Mouse (Mus musculus) liver, postnatal 0 days (tissue): ENCODE results near the gene Zdhhc1. TPM values are rescaled to one million over a fixed set of nuclear protein-coding genes. Genes with fewer than 3 reads are reported as not detected.

Source experiments
- ATAC-seq: fragments of 200-750 bp; cut with Nextera tagmentation; 2 replicates; pipeline ENCODE4 v1.8.0; 2017; ENCODE audit warnings: mild to moderate bottlenecking, moderate library complexity
- DNase-seq: peaks from one replicate; pipeline ENCODE4 v3.0.0-alpha.2; 2016
- H3K27ac ChIP-seq: fragments of 300-500 bp; sonication (generic); 2 replicates; pipeline ENCODE4 v1.5.1; 2014; ENCODE audit warnings: antibody characterized with exemption, moderate library complexity, mild to moderate bottlenecking, low read depth
- H3K27me3 ChIP-seq: fragments of 300-500 bp; sonication (generic); 2 replicates; pipeline ENCODE4 v1.6.1; 2014; ENCODE audit warnings: low read length, control low read depth, mixed read lengths; ENCODE audit not compliant: insufficient read depth
- H3K36me3 ChIP-seq: fragments of 300-500 bp; sonication (generic); replicated peaks from 2 replicates; pipeline ENCODE4 v1.6.1; 2014; ENCODE audit warnings: mild to moderate bottlenecking, control low read depth, low read length, moderate library complexity, mixed read lengths; ENCODE audit not compliant: insufficient read depth
- H3K4me1 ChIP-seq: fragments of 300-500 bp; sonication (generic); 2 replicates; pipeline ENCODE4 v1.6.1; 2014; ENCODE audit warnings: antibody characterized with exemption, mild to moderate bottlenecking, control low read depth; ENCODE audit not compliant: insufficient read depth
- H3K4me2 ChIP-seq: fragments of 300-500 bp; sonication (generic); 2 replicates; pipeline ENCODE4 v1.6.1; 2014; ENCODE audit warnings: low read depth, mild to moderate bottlenecking, low read length, moderate library complexity, mixed read lengths
- H3K4me3 ChIP-seq: fragments of 300-500 bp; sonication (generic); 2 replicates; pipeline ENCODE4 v1.5.1; 2014; ENCODE audit warnings: low read depth, low read length
- H3K9ac ChIP-seq: fragments of 300-500 bp; sonication (generic); replicated peaks from 2 replicates; pipeline ENCODE4 v1.6.1; 2014; ENCODE audit warnings: mild to moderate bottlenecking, moderate library complexity
- H3K9me3 ChIP-seq: fragments of 300-500 bp; sonication (generic); 2 replicates; pipeline ENCODE4 v1.6.1; 2016; ENCODE audit warnings: mild to moderate bottlenecking, control low read depth, low read length, mixed read lengths
- CTCF ChIP-seq: sonication (generic); IDR thresholded peaks from 2 replicates; pipeline ENCODE4 v1.5.1; 2016; ENCODE audit warnings: antibody characterized with exemption, low read depth
- EP300 ChIP-seq: IDR thresholded peaks from 2 replicates; pipeline ENCODE4 v1.6.1; 2016; ENCODE audit warnings: antibody characterized with exemption, low read depth, mild to moderate bottlenecking
- WGBS: fragments of 180-500 bp; shearing (Covaris S2); extraction: QIAGEN DNeasy Blood & Tissue Kit; methylation state at CpG from one replicate; pipeline ENCODE4 v1.1.7; 2014; ENCODE audit not compliant: insufficient replicate concordance; 5-methylcytosine and 5-hydroxymethylcytosine counted together
- polyA plus RNA-seq: library from polyadenylated mRNA; unstranded; fragments of >200 nt; fragmentation: Nextera tagmentation; extraction: Ambion mirVana; gene quantifications from 2 replicates; pipeline ENCODE4 v1.2.1, GENCODE M21; 2015

Gene Zdhhc1
- polyA plus RNA-seq, 1 experiment from 2014 or later, result 2.1 TPM

DNA sequence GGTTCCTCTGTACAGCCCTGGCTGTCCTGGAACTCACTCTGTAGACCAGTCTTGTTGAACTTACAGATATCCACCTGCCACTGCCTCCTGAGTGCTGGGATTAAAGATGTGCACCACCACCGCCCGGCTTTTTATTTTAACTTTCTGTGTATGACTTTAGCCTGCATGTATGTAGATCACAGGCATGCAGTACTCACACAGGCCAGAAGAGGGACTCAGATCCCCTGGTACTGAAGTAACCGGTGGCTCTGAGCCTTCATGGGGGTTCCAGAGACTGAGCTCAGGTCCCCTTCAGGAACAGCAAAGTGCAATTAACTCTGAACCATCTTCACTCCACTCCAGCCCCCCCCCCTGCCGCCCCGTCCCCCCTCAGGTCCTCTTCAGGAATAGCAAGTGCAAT, 57.8 kb downstream of the Zdhhc1 start:
- no peaks in the 10 kb centered on the region; the same call in 1 of the 2 replicates for H3K27me3 ChIP-seq
- no peaks in the 10 kb centered on the region for H3K9me3 ChIP-seq
- TF ChIP-seq CTCF (peak; percentile 69), EP300 (no peak)
- H3K4me2 ChIP-seq, result no peak overlapping the region
- H3K9ac ChIP-seq, result no peak overlapping the region
- no peaks in the 10 kb centered on the region for H3K36me3 ChIP-seq
- no peak overlapping the region for H3K27ac ChIP-seq
- H3K4me1 ChIP-seq, result no peaks in the 10 kb centered on the region
- peak; percentile 68 for DNase-seq
- no peak for ATAC-seq
- 42% methylated on average over 5 of the region's 5 CpGs for WGBS
- no peak overlapping the region for H3K4me3 ChIP-seq

DNA sequence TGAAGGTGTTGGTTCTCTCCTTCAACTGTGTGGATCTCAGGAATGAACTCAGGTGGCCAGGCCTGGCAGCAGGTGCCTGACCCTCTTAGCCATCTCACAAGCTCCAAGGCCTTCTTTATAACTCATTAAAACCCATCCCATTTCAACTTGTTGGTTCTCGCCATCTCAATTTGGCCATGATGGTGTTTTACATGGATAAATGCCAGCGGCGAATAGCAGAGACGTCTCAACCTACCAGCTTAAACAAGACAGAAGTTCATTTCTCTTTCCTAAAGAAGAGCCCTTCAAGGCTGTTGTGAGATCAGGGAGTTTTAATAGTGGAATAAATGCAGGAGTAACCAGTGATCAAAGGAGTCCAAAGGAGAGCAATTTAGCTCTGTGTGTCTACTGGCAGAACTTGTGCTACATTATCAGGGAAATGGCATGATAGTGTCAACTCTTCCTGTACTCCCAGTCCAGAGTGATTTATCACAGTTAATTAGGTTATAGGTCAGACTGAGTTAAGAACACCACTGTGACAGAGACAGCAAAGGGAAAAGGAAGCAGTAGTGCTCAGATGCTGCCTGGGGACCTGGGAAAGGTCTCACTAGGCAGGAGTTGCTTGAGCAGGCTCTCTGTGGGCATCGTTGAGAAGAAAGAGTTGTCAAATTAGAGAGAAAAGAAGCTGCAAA, 59.5 kb downstream of the Zdhhc1 start:
- Histone ChIP-seq H3K9ac (no peak overlapping the region), H3K9me3 (no peaks in the 10 kb centered on the region), H3K27me3 (no peaks in the 10 kb centered on the region), H3K4me3 (no peak overlapping the region), H3K36me3 (no peaks in the 10 kb centered on the region), H3K27ac (no peak overlapping the region), H3K4me2 (no peak overlapping the region), H3K4me1 (no peaks in the 10 kb centered on the region)
- no peak for ATAC-seq
- WGBS, result 83% methylated on average over 5 of the region's 5 CpGs
- TF ChIP-seq EP300, result no peak
- TF ChIP-seq CTCF, result no peak
- DNase-seq, result no peak

DNA sequence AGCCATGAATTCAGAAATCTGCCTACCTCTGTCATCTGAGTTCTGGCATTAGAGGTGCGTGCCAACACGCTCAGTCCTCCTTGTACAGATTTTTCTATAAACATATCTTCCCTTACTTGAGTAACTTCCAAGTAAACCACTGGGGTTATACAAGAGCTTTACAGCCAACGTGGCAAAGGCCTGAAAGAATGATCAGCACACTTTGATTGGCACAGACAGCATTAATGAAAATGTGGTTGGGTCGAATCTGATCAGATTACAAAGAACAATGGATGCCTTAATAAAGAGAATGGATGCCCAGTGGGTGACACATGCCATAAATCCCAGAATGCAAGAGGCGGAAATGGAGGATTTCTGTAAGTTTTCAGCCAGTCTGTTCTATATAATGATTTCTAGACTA, 60.5 kb downstream of the Zdhhc1 start:
- no peak for ATAC-seq
- H3K27me3 ChIP-seq, result no peaks in the 10 kb centered on the region
- no peaks in the 10 kb centered on the region for H3K9me3 ChIP-seq
- no peak overlapping the region for H3K9ac ChIP-seq
- no peaks in the 10 kb centered on the region for H3K36me3 ChIP-seq
- no peak for TF ChIP-seq CTCF
- no peaks in the 10 kb centered on the region for H3K4me1 ChIP-seq
- H3K4me2 ChIP-seq, result no peak overlapping the region
- no peak overlapping the region for H3K4me3 ChIP-seq
- no peak overlapping the region for H3K27ac ChIP-seq
- no peak for DNase-seq
- 64% methylated on average over 5 of the region's 5 CpGs for WGBS

DNA sequence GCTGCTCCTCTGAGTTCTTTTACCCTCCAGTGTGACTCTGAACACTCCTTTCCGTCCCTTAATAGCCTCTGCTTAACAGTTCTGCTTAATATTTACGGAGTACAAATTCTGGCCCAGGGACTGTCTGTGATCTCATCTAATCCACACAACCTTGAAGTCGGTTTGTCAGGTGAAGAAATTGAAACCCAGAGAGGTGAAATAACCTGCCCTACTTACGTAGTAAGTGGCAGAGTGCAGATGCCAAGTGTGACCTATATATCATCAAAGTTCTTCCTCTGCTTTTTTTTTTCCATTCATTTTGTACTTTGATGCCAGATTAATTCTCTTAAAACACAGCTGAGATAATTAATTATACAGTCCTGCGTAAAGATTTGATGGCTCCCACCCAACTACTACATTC, 62.6 kb downstream of the Zdhhc1 start:
- no peaks in the 10 kb centered on the region for H3K9me3 ChIP-seq
- no peak overlapping the region for H3K9ac ChIP-seq
- H3K36me3 ChIP-seq, result no peaks in the 10 kb centered on the region
- H3K4me2 ChIP-seq, result no peak overlapping the region
- no peak overlapping the region for H3K4me3 ChIP-seq
- ATAC-seq (no peak), DNase-seq (no peak)
- WGBS, result 65% methylated on average over 5 of the region's 5 CpGs
- no peak overlapping the region for H3K27ac ChIP-seq
- no peaks in the 10 kb centered on the region for H3K4me1 ChIP-seq
- TF ChIP-seq CTCF (no peak), EP300 (no peak)
- H3K27me3 ChIP-seq, result no peaks in the 10 kb centered on the region

DNA sequence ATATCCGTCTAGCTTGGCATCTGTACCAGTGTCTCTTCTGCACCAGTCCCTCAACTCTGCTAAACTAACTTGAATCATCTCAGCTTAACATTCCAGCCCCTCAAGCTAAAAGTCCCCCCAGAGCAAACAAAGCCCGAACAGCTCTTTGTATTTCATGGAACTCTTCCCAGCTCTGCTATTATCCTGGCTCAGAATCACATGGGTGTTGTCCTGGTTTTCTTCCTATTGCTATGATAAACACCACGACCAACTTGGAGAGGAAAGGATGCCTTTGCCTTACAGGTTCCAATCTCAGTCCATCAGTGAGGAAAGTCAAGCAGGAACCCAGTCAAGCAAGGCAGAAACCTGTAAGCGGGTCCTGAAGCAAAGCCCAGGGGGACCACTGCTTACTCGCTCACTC, 63.2 kb downstream of the Zdhhc1 start:
- H3K4me2 ChIP-seq, result no peak overlapping the region
- no peaks in the 10 kb centered on the region for H3K4me1 ChIP-seq
- ATAC-seq (no peak), DNase-seq (no peak)
- H3K27me3 ChIP-seq, result no peaks in the 10 kb centered on the region
- no peaks in the 10 kb centered on the region for H3K9me3 ChIP-seq
- no peak overlapping the region for H3K27ac ChIP-seq
- 62% methylated on average over 5 of the region's 5 CpGs for WGBS
- H3K36me3 ChIP-seq, result no peaks in the 10 kb centered on the region
- TF ChIP-seq EP300, result no peak
- no peak for TF ChIP-seq CTCF
- no peak overlapping the region for H3K9ac ChIP-seq
- H3K4me3 ChIP-seq, result no peak overlapping the region

DNA sequence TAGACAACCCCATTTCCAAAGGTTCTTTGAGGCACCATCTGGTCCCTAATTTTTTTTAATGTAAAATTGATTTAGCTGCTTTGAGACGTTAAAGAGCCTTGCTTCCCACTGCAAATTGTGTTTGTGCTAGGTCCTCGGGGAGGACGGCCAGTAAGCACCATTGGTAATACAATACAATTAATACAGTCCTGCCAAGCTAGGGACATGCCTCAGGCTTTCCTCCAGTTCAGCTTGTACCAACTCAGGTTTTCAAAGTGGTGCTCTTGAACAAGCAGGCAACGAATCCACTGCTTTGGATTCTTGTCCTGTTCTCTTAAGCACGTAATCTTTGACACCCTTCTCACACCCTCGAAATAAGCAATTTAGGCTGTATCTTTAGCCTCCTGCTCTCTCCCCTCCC, 63.7 kb downstream of the Zdhhc1 start:
- H3K27ac ChIP-seq, result no peak overlapping the region
- no peak overlapping the region for H3K9ac ChIP-seq
- H3K9me3 ChIP-seq, result no peaks in the 10 kb centered on the region
- H3K4me2 ChIP-seq, result no peak overlapping the region
- no peaks in the 10 kb centered on the region for H3K27me3 ChIP-seq
- H3K4me1 ChIP-seq, result no peaks in the 10 kb centered on the region
- DNase-seq (no peak), ATAC-seq (no peak)
- no peak for TF ChIP-seq EP300
- TF ChIP-seq CTCF, result no peak
- no peak overlapping the region for H3K4me3 ChIP-seq
- 68% methylated on average over 6 of the region's 6 CpGs for WGBS
- H3K36me3 ChIP-seq, result no peaks in the 10 kb centered on the region
